11 mouse cellular contexts compared by ENCODE assay signal in the genomic region with DNA sequence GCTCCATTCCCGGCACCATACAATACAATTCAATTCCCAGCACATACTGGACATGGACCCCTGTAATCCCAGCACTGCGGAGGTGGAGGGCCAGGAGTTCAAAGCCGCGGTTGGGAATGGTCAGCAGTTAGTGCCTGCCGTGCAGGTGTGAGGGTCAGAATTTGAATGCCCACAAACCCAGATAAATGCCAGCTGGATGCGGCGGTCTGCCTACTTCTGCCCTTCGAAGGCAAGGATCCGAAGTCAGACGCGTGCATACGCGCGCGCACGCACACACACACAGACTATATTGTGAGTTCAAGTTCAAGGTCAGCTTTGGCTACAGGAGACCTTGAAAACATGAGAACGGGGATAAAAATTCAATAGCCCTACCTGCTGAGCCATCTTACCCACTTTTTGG. TPM values are rescaled to one million over a fixed set of nuclear protein-coding genes. Genes with fewer than 3 reads are reported as not detected.
DNase-seq lines count a peak whose midpoint lies in the region; ATAC-seq and TF ChIP-seq lines count a peak whose summit lies in the region.
"Had no signal": no experiment of that assay in that cellular context is flagged by ENCODE, and none has a peak within 500 bp of the region (broad histone marks: within the 10 kb centered on the region; RNA-seq: fewer than 3 reads in every experiment).

No protein-coding gene starts in this region.

- H3K36me3 ChIP-seq in heart, embryonic 11.5 days (ENCODE audit: control insufficient read depth, insufficient read depth, low read length) = peaks cover 12% of the 10 kb centered on the region
- peaks cover 28% of the 10 kb centered on the region for H3K36me3 ChIP-seq in G1E (replicated peaks)
- H3K36me3 ChIP-seq in forebrain, postnatal 0 days (ENCODE audit: insufficient read depth) = peaks cover 19% of the 10 kb centered on the region
- peaks cover 11% of the 10 kb centered on the region for H3K36me3 ChIP-seq in liver, embryonic 16.5 days (ENCODE audit: control insufficient read depth, insufficient read depth)

- peak overlapping the region; percentile 89 for H3K4me2 ChIP-seq in heart, embryonic 11.5 days
- peak overlapping the region; percentile 78 for H3K4me2 ChIP-seq in forebrain, postnatal 0 days (ENCODE audit: low read depth)
- peak overlapping the region; percentile 73 for H3K4me2 ChIP-seq in liver, embryonic 16.5 days (ENCODE audit: low read depth, low read length)

- ATAC-seq in heart, embryonic 11.5 days (replicated peaks; ENCODE audit: insufficient number of reproducible peaks, low FRiP score, low TSS enrichment) = no peak
- no peak for ATAC-seq in G1E (ENCODE audit: extremely low read depth, insufficient number of reproducible peaks, low FRiP score, poor library complexity, severe bottlenecking)
- ATAC-seq in forebrain, postnatal 0 days = no peak
- no peak for ATAC-seq in liver, embryonic 16.5 days (ENCODE audit: low read depth)

- H3K27ac ChIP-seq in heart, embryonic 11.5 days (ENCODE audit: low read depth, low read length) = no peak overlapping the region
- H3K27ac ChIP-seq in forebrain, postnatal 0 days (ENCODE audit: low read depth, low read length) = peak overlapping the region; percentile 80
- H3K27ac ChIP-seq in liver, embryonic 16.5 days (ENCODE audit: low read length) = no peak overlapping the region; the same call in 1 of the 2 replicates

- no peaks in the 10 kb centered on the region for H3K27me3 ChIP-seq in heart, embryonic 11.5 days (ENCODE audit: control insufficient read depth, insufficient read depth, low read length)
- H3K27me3 ChIP-seq in G1E (ENCODE audit: insufficient read depth, low read length) = peaks cover 4% of the 10 kb centered on the region; the same call in 1 of the 2 replicates
- H3K27me3 ChIP-seq in forebrain, postnatal 0 days (ENCODE audit: insufficient read depth, low read length) = no peaks in the 10 kb centered on the region
- H3K27me3 ChIP-seq in liver, embryonic 16.5 days (ENCODE audit: control insufficient read depth, insufficient read depth, low read depth, low read length) = no peaks in the 10 kb centered on the region
- H3K27me3 ChIP-seq: Patski had no signal

- DNase-seq in heart, postnatal 36 days = no peak
- no peak for DNase-seq in G1E (ENCODE audit: low spot score)
- DNase-seq in forebrain, postnatal 0 days = no peak
- DNase-seq in urinary bladder, postnatal 4 days (ENCODE audit: low spot score in 2 of 2) = no peak
- DNase-seq in left cerebral cortex, postnatal 14 days (ENCODE audit: low spot score in 2 of 2) = no peak
- DNase-seq in gastrocnemius, postnatal 25 days = no peak

- peaks cover 7% of the 10 kb centered on the region for H3K4me1 ChIP-seq in heart, embryonic 11.5 days (ENCODE audit: control insufficient read depth, insufficient read depth, low read length)
- H3K4me1 ChIP-seq in G1E (ENCODE audit: insufficient read depth, low read depth, low read length) = peaks cover 51% of the 10 kb centered on the region
- 0 out of 2 replicates have a peak, but pooled peaks cover 4% of the 10 kb centered on the region for H3K4me1 ChIP-seq in forebrain, postnatal 0 days (ENCODE audit: insufficient read depth)
- H3K4me1 ChIP-seq in liver, embryonic 16.5 days (ENCODE audit: control insufficient read depth, low read depth, low read length) = peaks cover 24% of the 10 kb centered on the region

- TF ChIP-seq CTCF in G1E (IDR thresholded peaks at IDR 0.05; ENCODE audit: low read depth, low read length) = no peak
- TF ChIP-seq CTCF in forebrain, postnatal 0 days (IDR thresholded peaks at IDR 0.05; ENCODE audit: low read depth) = no peak

- intact Hi-C loops in heart, postnatal 36 days (cut with DNase I) = loop anchor here (2.0 kb wide), 1 partner anchor 19 kb away; the partner anchor contains the start of gene Cnpy3
- intact Hi-C loops in left cerebral cortex, postnatal 14 days (cut with DNase I) = loop anchor here (2.0 kb wide), 1 partner anchor 59 kb away; no protein-coding TSS in a partner anchor

- peak overlapping the region; percentile 84 for H3K4me3 ChIP-seq in heart, embryonic 11.5 days (ENCODE audit: low read depth, low read length)
- peak overlapping the region; percentile 99; the same call in 1 of the 2 replicates for H3K4me3 ChIP-seq in G1E (ENCODE audit: low read depth, low read length)
- H3K4me3 ChIP-seq in forebrain, postnatal 0 days (ENCODE audit: low read depth, low read length) = peak overlapping the region; percentile 73
- peak overlapping the region; percentile 88 for H3K4me3 ChIP-seq in liver, embryonic 16.5 days (ENCODE audit: low read depth, low read length)

- H3K9ac ChIP-seq in heart, embryonic 11.5 days (ENCODE audit: low read depth, low read length) = peak overlapping the region; percentile 89; the same call in 1 of the 2 replicates
- H3K9ac ChIP-seq in forebrain, postnatal 0 days = peak overlapping the region; percentile 72
- peak overlapping the region; percentile 29; the same call in 1 of the 2 replicates for H3K9ac ChIP-seq in liver, embryonic 16.5 days (ENCODE audit: low read depth, low read length)

- no peaks in the 10 kb centered on the region for H3K9me3 ChIP-seq in heart, embryonic 11.5 days (replicated peaks; ENCODE audit: control insufficient read depth, low read length)
- H3K9me3 ChIP-seq in G1E (replicated peaks) = no peaks in the 10 kb centered on the region
- H3K9me3 ChIP-seq in forebrain, postnatal 0 days (ENCODE audit: low read length) = no peaks in the 10 kb centered on the region
- no peaks in the 10 kb centered on the region for H3K9me3 ChIP-seq in liver, embryonic 16.5 days (replicated peaks; ENCODE audit: control insufficient read depth, low read length)

- WGBS in heart, embryonic 11.5 days (ENCODE audit: insufficient replicate concordance) = 68% methylated on average over 17 of the region's 17 CpGs
- WGBS in forebrain, postnatal 0 days = 64% methylated on average over 17 of the region's 17 CpGs
- WGBS in liver, embryonic 16.5 days (ENCODE audit: insufficient replicate concordance) = 58% methylated on average over 17 of the region's 17 CpGs

RNA-seq across cellular contexts. Expression of gene 2310039H08Rik, which starts 0.8 kb away (rescaled TPM):
- 43.9 and 45.3 TPM in 2 replicates for polyA plus RNA-seq in heart, embryonic 11.5 days (2014; fragmentation: Nextera tagmentation; extraction: Ambion mirVana)
- 10 to 100 TPM; 25.4 to 27.6 TPM for total RNA-seq in heart, postnatal 36 days (2021)
- total RNA-seq in G1E (2014; fragmentation: Nextera tagmentation) = 26.8 and 33.4 TPM in 2 replicates
- 17.4 and 24.3 TPM in 2 replicates for total RNA-seq in G1E (2017)
- polyA plus RNA-seq in G1E (2012) = 129 and 189 TPM in 2 replicates
- total RNA-seq in forebrain, postnatal 0 days (2014; rRNA removed) = 39.8 and 42.7 TPM in 2 replicates
- polyA plus RNA-seq in forebrain, postnatal 0 days (2015; fragmentation: Nextera tagmentation; extraction: Ambion mirVana) = 67.1 and 88.8 TPM in 2 replicates
- 56.1 and 56.6 TPM in 2 replicates for polyA plus RNA-seq in liver, embryonic 16.5 days (2015; fragmentation: Nextera tagmentation; extraction: Ambion mirVana)
- 1 to 10 TPM; 9.5 to 9.6 TPM for total RNA-seq in left cerebral cortex, postnatal 14 days (2021)
- total RNA-seq in gastrocnemius, postnatal 25 days (2021) = 10 to 100 TPM; 34.9 to 35.0 TPM

RNA-seq across cellular contexts. Expression of gene Ptcra, which starts 8.1 kb away (rescaled TPM):
- 0.24 and 0.34 TPM in 2 replicates for polyA plus RNA-seq in heart, embryonic 11.5 days (2014; fragmentation: Nextera tagmentation; extraction: Ambion mirVana)
- total RNA-seq in heart, postnatal 36 days (2021) = not detected
- total RNA-seq in G1E (2014; fragmentation: Nextera tagmentation) = not detected in 2 replicates
- total RNA-seq in G1E (2017) = 0.12 and 0.27 TPM in 2 replicates
- polyA plus RNA-seq in G1E (2012) = 0.04 and 0.07 TPM in 2 replicates
- total RNA-seq in forebrain, postnatal 0 days (2014; rRNA removed) = not detected in 2 replicates
- 0.23 TPM in 1 of 2 replicates, not detected in the other for polyA plus RNA-seq in forebrain, postnatal 0 days (2015; fragmentation: Nextera tagmentation; extraction: Ambion mirVana)
- 0.13 and 0.16 TPM in 2 replicates for polyA plus RNA-seq in liver, embryonic 16.5 days (2015; fragmentation: Nextera tagmentation; extraction: Ambion mirVana)
- not detected for total RNA-seq in left cerebral cortex, postnatal 14 days (2021)
- not detected for total RNA-seq in gastrocnemius, postnatal 25 days (2021)
- total RNA-seq: hematopoietic stem cell, adult 5-6 weeks had no signal
- polyA plus RNA-seq: small intestine, adult 2 months had no signal

RNA-seq across cellular contexts. Expression of gene Rpl7l1, which starts 10.9 kb away (rescaled TPM):
- polyA plus RNA-seq in heart, embryonic 11.5 days (2014; fragmentation: Nextera tagmentation; extraction: Ambion mirVana) = 115 and 116 TPM in 2 replicates
- total RNA-seq in heart, postnatal 36 days (2021) = 10 to 100 TPM; 54.2 to 55.4 TPM
- 154 and 166 TPM in 2 replicates for total RNA-seq in G1E (2014; fragmentation: Nextera tagmentation)
- 159 and 181 TPM in 2 replicates for total RNA-seq in G1E (2017)
- 7.0 and 11.3 TPM in 2 replicates for polyA plus RNA-seq in G1E (2012)
- 62.9 and 64.4 TPM in 2 replicates for total RNA-seq in forebrain, postnatal 0 days (2014; rRNA removed)
- 73.4 and 83.1 TPM in 2 replicates for polyA plus RNA-seq in forebrain, postnatal 0 days (2015; fragmentation: Nextera tagmentation; extraction: Ambion mirVana)
- 68.9 and 72.2 TPM in 2 replicates for polyA plus RNA-seq in liver, embryonic 16.5 days (2015; fragmentation: Nextera tagmentation; extraction: Ambion mirVana)
- 10 to 100 TPM; 49.1 to 49.6 TPM for total RNA-seq in left cerebral cortex, postnatal 14 days (2021)
- total RNA-seq in gastrocnemius, postnatal 25 days (2021) = 10 to 100 TPM; 42.6 to 50.4 TPM

RNA-seq across cellular contexts. Expression of gene Cnpy3, which starts 19.6 kb away (rescaled TPM):
- polyA plus RNA-seq in heart, embryonic 11.5 days (2014; fragmentation: Nextera tagmentation; extraction: Ambion mirVana) = 46.5 and 51.9 TPM in 2 replicates
- total RNA-seq in heart, postnatal 36 days (2021) = 10 to 100 TPM; 18.4 to 19.2 TPM
- total RNA-seq in G1E (2014; fragmentation: Nextera tagmentation) = 12.8 and 14.4 TPM in 2 replicates
- total RNA-seq in G1E (2017) = 36.3 and 41.1 TPM in 2 replicates
- polyA plus RNA-seq in G1E (2012) = 96.9 and 114 TPM in 2 replicates
- total RNA-seq in forebrain, postnatal 0 days (2014; rRNA removed) = 69.0 and 77.2 TPM in 2 replicates
- 68.2 and 69.5 TPM in 2 replicates for polyA plus RNA-seq in forebrain, postnatal 0 days (2015; fragmentation: Nextera tagmentation; extraction: Ambion mirVana)
- 24.7 TPM in 2 replicates for polyA plus RNA-seq in liver, embryonic 16.5 days (2015; fragmentation: Nextera tagmentation; extraction: Ambion mirVana)
- total RNA-seq in left cerebral cortex, postnatal 14 days (2021) = 10 to 100 TPM; 53.4 to 54.5 TPM
- 10 to 100 TPM in 1 of 2 experiments, 1 to 10 TPM in 1; 8.3 to 11.8 TPM for total RNA-seq in gastrocnemius, postnatal 25 days (2021)

RNA-seq across cellular contexts. Expression of gene Gnmt, which starts 42.6 kb away (rescaled TPM):
- polyA plus RNA-seq in heart, embryonic 11.5 days (2014; fragmentation: Nextera tagmentation; extraction: Ambion mirVana) = 0.61 and 1.0 TPM in 2 replicates
- total RNA-seq in heart, postnatal 36 days (2021) = 1 to 10 TPM; 1.8 to 3.1 TPM
- total RNA-seq in G1E (2014; fragmentation: Nextera tagmentation) (not detected in 2 replicates), G1E (2017) (0.52 TPM in 1 of 2 replicates, not detected in the other)
- polyA plus RNA-seq in G1E (2012) = 0.17 TPM in 1 of 2 replicates, not detected in the other
- total RNA-seq in forebrain, postnatal 0 days (2014; rRNA removed) = not detected in 2 replicates
- 1.4 and 2.1 TPM in 2 replicates for polyA plus RNA-seq in forebrain, postnatal 0 days (2015; fragmentation: Nextera tagmentation; extraction: Ambion mirVana)
- 112 and 152 TPM in 2 replicates for polyA plus RNA-seq in liver, embryonic 16.5 days (2015; fragmentation: Nextera tagmentation; extraction: Ambion mirVana)
- under 1 TPM; 0.57 TPM for total RNA-seq in left cerebral cortex, postnatal 14 days (2021)
- total RNA-seq in gastrocnemius, postnatal 25 days (2021) = 1 to 10 TPM; 1.1 to 1.2 TPM
- total RNA-seq: hematopoietic stem cell, adult 5-6 weeks had no signal

Comparison
In these comparisons a context has a peak if more than half of its experiments do, and no peak if none do; other contexts are left out.
1. H3K9ac ChIP-seq: peak in every context shown above with its lines; median percentile 89 in heart, embryonic 11.5 days; 72 in forebrain, postnatal 0 days; 29 in liver, embryonic 16.5 days.